8 mouse cellular contexts compared by ENCODE assay signal in the genomic region with DNA sequence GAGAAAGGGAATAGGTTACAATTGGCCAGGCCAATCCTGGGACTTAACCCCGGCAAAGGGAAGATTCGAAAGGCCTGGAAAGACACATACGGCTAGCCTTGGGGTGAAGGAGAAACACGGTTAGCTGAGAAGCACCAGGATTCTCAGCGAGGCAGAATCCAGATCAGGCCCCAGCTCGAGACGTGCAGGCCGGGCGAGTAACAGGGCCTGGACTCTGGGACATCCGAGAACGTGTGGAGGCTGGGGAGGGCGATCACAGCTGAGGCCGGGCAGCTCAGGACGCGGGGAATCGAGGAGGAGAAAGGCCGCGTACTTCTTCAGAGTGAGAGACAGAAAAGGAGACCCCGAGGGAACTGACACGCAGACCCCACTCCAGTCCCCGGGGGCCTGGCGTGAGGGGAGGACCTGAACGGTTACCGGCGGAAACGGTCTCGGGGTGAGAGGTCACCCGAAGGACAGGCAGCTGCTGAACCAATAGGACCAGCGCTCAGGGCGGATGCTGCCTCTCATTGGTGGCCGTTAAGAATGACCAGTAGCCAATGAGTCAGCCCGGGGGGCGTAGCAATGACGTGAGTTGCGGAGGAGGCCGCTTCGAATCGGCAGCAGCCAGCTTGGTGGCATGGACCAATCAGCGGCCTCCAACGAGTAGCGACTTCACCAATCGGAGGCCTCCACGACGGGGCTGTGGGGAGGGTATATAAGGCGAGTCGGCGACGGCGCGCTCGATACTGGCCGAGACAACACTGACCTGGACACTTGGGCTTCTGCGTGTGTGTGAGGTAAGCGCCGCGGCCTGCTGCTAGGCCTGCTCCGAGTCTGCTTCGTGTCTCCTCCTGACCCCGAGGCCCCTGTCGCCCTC. TPM values are rescaled to one million over a fixed set of nuclear protein-coding genes. Genes with fewer than 3 reads are reported as not detected.
DNase-seq lines count a peak whose midpoint lies in the region; ATAC-seq lines count a peak whose summit lies in the region.

A gene (plus strand): TSS at position 603 of the 859 bp plus-strand sequence.

- WGBS in heart, embryonic 13.5 days: under 1% methylated on average over 60 of the region's 60 CpGs
- under 1% methylated on average over 60 of the region's 60 CpGs for WGBS in liver, embryonic 12.5 days (ENCODE audit: insufficient replicate concordance)
- WGBS in stomach, embryonic 15.5 days: under 1% methylated on average over 60 of the region's 60 CpGs

- H3K4me1 ChIP-seq in brown adipose tissue, adult 24 weeks (ENCODE audit: control insufficient read depth, insufficient read depth, insufficient read length, low read length): peaks cover 11% of the 10 kb centered on the region
- H3K4me1 ChIP-seq in heart, embryonic 13.5 days: peaks cover 47% of the 10 kb centered on the region
- H3K4me1 ChIP-seq in liver, embryonic 12.5 days: peaks cover 46% of the 10 kb centered on the region
- peaks cover 25% of the 10 kb centered on the region for H3K4me1 ChIP-seq in stomach, embryonic 15.5 days

- peak within 1 kb of the TSS; percentile 100 for H3K9ac ChIP-seq in heart, embryonic 13.5 days
- H3K9ac ChIP-seq in liver, embryonic 12.5 days: peak within 1 kb of the TSS; percentile 94
- H3K9ac ChIP-seq in stomach, embryonic 15.5 days: peak within 1 kb of the TSS; percentile 88

- DNase-seq in CD4-positive, CD25-positive, alpha-beta regulatory T cell, adult 2 months (ENCODE audit: low read depth, low spot score): peak; percentile 99
- DNase-seq in fat pad, adult 2 months (ENCODE audit: extremely low read depth, low read depth, low spot score): peak; percentile 99
- peak; percentile 99 for DNase-seq in kidney, postnatal 10 days
- peak; percentile 99 to 100 for DNase-seq in natural killer cell, adult 2 months (ENCODE audit: low spot score in 2 of 2)

- no peaks in the 10 kb centered on the region for H3K27me3 ChIP-seq in heart, embryonic 13.5 days (replicated peaks)
- H3K27me3 ChIP-seq in liver, embryonic 12.5 days (replicated peaks): no peaks in the 10 kb centered on the region
- H3K27me3 ChIP-seq in stomach, embryonic 15.5 days (replicated peaks): no peaks in the 10 kb centered on the region

- H3K27ac ChIP-seq in brown adipose tissue, adult 24 weeks (replicated peaks; ENCODE audit: low read depth, low read length): peak within 1 kb of the TSS; percentile 94
- H3K27ac ChIP-seq in heart, embryonic 13.5 days (replicated peaks): peak within 1 kb of the TSS; percentile 93
- peak within 1 kb of the TSS; percentile 91 for H3K27ac ChIP-seq in liver, embryonic 12.5 days
- H3K27ac ChIP-seq in stomach, embryonic 15.5 days: peak within 1 kb of the TSS; percentile 86

- no peaks in the 10 kb centered on the region for H3K9me3 ChIP-seq in heart, embryonic 13.5 days
- H3K9me3 ChIP-seq in liver, embryonic 12.5 days (replicated peaks): no peaks in the 10 kb centered on the region
- no peaks in the 10 kb centered on the region for H3K9me3 ChIP-seq in stomach, embryonic 15.5 days

- H3K36me3 ChIP-seq in heart, embryonic 13.5 days: peaks cover 41% of the 10 kb centered on the region
- peaks cover 42% of the 10 kb centered on the region for H3K36me3 ChIP-seq in liver, embryonic 12.5 days
- H3K36me3 ChIP-seq in stomach, embryonic 15.5 days: peaks cover 28% of the 10 kb centered on the region

- peak within 1 kb of the TSS; percentile 87 for H3K4me3 ChIP-seq in brown adipose tissue, adult 24 weeks (ENCODE audit: insufficient read depth, low read depth, low read length)
- peak within 1 kb of the TSS; percentile 99 for H3K4me3 ChIP-seq in heart, embryonic 13.5 days
- peak within 1 kb of the TSS; percentile 98 for H3K4me3 ChIP-seq in liver, embryonic 12.5 days
- H3K4me3 ChIP-seq in stomach, embryonic 15.5 days (replicated peaks): peak within 1 kb of the TSS; percentile 81

- peak within 1 kb of the TSS; percentile 82 for H3K4me2 ChIP-seq in heart, embryonic 13.5 days
- peak within 1 kb of the TSS; percentile 76 for H3K4me2 ChIP-seq in liver, embryonic 12.5 days
- peak within 1 kb of the TSS; percentile 56 for H3K4me2 ChIP-seq in stomach, embryonic 15.5 days

- peak; percentile 97 for ATAC-seq in heart, embryonic 13.5 days (ENCODE audit: extremely low read depth, insufficient number of reproducible peaks, low FRiP score, low TSS enrichment)
- peak; percentile 97 for ATAC-seq in liver, embryonic 12.5 days
- ATAC-seq in stomach, embryonic 15.5 days (ENCODE audit: insufficient read depth, low FRiP score, low read depth): peak; percentile 98

RNA-seq across cellular contexts. Expression of the gene that starts here (rescaled TPM):
- polyA plus RNA-seq in brown adipose tissue, adult 24 weeks (2012; ENCODE audit: insufficient read depth, insufficient read length, missing spikeins): 188 and 303 TPM in 2 replicates
- 631 and 745 TPM in 2 replicates for polyA plus RNA-seq in heart, embryonic 13.5 days (2015; fragmentation: Nextera tagmentation; extraction: Ambion mirVana)
- polyA plus RNA-seq in liver, embryonic 12.5 days (2016; fragmentation: Nextera tagmentation; extraction: Ambion mirVana): 656 and 672 TPM in 2 replicates
- polyA plus RNA-seq in stomach, embryonic 15.5 days (2015; fragmentation: Nextera tagmentation; extraction: Ambion mirVana): 941 and 1,038 TPM in 2 replicates

Comparison
In these comparisons a context has a peak if more than half of its experiments do, and no peak if none do; other contexts are left out.
1. Peak in every context shown above with its lines: DNase-seq, ATAC-seq, H3K4me3 ChIP-seq and H3K27ac ChIP-seq.